Mouse (Mus musculus) myocyte (in vitro differentiated cells): ENCODE results near the gene E430018J23Rik.

ENCODE experiments used
- CEBPB ChIP-seq: IDR thresholded peaks from 2 replicates; pipeline ENCODE4 v1.6.1; 2011; ENCODE audit warnings: mild to moderate bottlenecking, moderate library complexity; ENCODE audit not compliant: poor library complexity, insufficient read depth, severe bottlenecking
- E2F4 ChIP-seq: IDR thresholded peaks from one replicate; pipeline ENCODE4 v1.6.1; 2011; ENCODE audit warnings: mild to moderate bottlenecking, control low read depth, moderate library complexity; ENCODE audit not compliant: insufficient read depth
- MAX ChIP-seq: IDR thresholded peaks from one replicate; pipeline ENCODE4 v1.6.1; 2011; ENCODE audit warnings: low read depth, mild to moderate bottlenecking, control low read depth
- MYOD1 ChIP-seq, 3 experiments: IDR thresholded peaks; one replicate each; pipeline ENCODE4 v1.6.1; 2011; ENCODE audit warnings: control low read depth in 2 of 3, low read depth in 2 of 3, mild to moderate bottlenecking in 2 of 3, moderate library complexity in 1 of 3; ENCODE audit not compliant: insufficient read length in 2 of 3, control insufficient read depth in 1 of 3
- MYOG ChIP-seq, 3 experiments: IDR thresholded peaks; one replicate each; pipeline ENCODE4 v1.6.1; 2011; ENCODE audit warnings: control low read depth in 2 of 3, low read depth in 2 of 3, mild to moderate bottlenecking in 2 of 3; ENCODE audit not compliant: insufficient read length in 2 of 3, control insufficient read depth in 1 of 3, insufficient read depth in 1 of 3
- POLR2A ChIP-seq: IDR thresholded peaks from one replicate; pipeline ENCODE4 v1.6.1; 2011; ENCODE audit warnings: low read depth, mild to moderate bottlenecking, control low read depth, moderate library complexity; ENCODE audit not compliant: insufficient read length
- REST ChIP-seq: IDR thresholded peaks from one replicate; pipeline ENCODE4 v1.6.1; 2011; ENCODE audit warnings: mild to moderate bottlenecking, control low read depth, moderate library complexity; ENCODE audit not compliant: insufficient read depth, insufficient read length
- TCF12 ChIP-seq: IDR thresholded peaks from one replicate; pipeline ENCODE4 v1.6.1; 2011; ENCODE audit warnings: mild to moderate bottlenecking, control low read depth; ENCODE audit not compliant: poor library complexity, insufficient read depth, severe bottlenecking
- USF1 ChIP-seq: IDR thresholded peaks from one replicate; pipeline ENCODE4 v1.6.1; 2011; ENCODE audit warnings: low read depth, mild to moderate bottlenecking, control low read depth, moderate library complexity

DNA sequence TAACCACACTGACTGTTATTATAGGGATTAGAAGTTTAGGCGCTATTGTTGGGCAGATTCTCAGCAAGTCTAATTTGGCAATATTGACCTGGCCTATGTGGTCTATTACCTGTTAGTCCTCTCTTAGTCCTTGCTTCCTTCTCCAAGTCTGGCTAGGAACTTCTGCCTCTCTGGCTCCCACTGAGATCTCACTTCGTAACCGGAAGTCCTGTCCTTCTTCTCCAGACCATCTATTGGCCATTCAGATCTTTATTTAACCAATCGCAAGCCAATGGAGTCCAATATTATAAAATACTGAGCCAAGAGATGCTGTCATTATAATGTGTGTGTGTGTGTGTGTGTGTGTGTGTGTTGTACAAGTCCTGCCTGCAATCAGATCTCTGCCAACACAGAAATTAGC lies 29.3 kb downstream of the E430018J23Rik start:
- TF ChIP-seq MYOD1 (IDR thresholded peaks at IDR 0.05; ENCODE audit: control insufficient read depth in 1 of 3, insufficient read length in 2 of 3, low read depth in 2 of 3), result no peak
- no peak for TF ChIP-seq POLR2A
- no peak for TF ChIP-seq REST
- TF ChIP-seq CEBPB, result no peak
- TF ChIP-seq USF1, result no peak
- no peak for TF ChIP-seq MAX
- no peak for TF ChIP-seq MYOG (IDR thresholded peaks at IDR 0.05; ENCODE audit: control insufficient read depth in 1 of 3, insufficient read depth in 1 of 3, insufficient read length in 2 of 3, low read depth in 2 of 3)
- no peak for TF ChIP-seq E2F4
- no peak for TF ChIP-seq TCF12
